Mouse (Mus musculus): Measurements from ENCODE around the gene Mtif3.

Mtif3 gene

GRCm38 (mm10) chr5:146963118-146963936 is at the start of gene Mtif3:
Gene Mtif3 (minus strand): TSS chr5:146963800.
- DNase-seq (ENCODE audit: extremely low spot score, low spot score) = peak; percentile 88

GRCm38 (mm10) chr5:147011333-147011732 is 47.7 kb upstream of the Mtif3 start:
- DNase-seq (ENCODE audit: extremely low spot score, low spot score) = no peak

GRCm38 (mm10) chr5:147003303-147003702 is 39.7 kb upstream of the Mtif3 start:
- DNase-seq (ENCODE audit: extremely low spot score, low spot score) = no peak

GRCm38 (mm10) chr5:147001312-147001711 is 37.7 kb upstream of the Mtif3 start:
- no peak for DNase-seq (ENCODE audit: extremely low spot score, low spot score)

- no peak for DNase-seq (ENCODE audit: extremely low spot score, low spot score)
Observed at GRCm38 (mm10) chr5:146998802-146999201, 35.2 kb upstream of the Mtif3 start.

- DNase-seq (ENCODE audit: extremely low spot score, low spot score) = no peak
Observed at GRCm38 (mm10) chr5:146996812-146997211, 33.2 kb upstream of the Mtif3 start.

- no peak for DNase-seq (ENCODE audit: extremely low spot score, low spot score)
Observed at GRCm38 (mm10) chr5:146994973-146995372, 31.4 kb upstream of the Mtif3 start.

GRCm38 (mm10) chr5:146993509-146993908 is 29.9 kb upstream of the Mtif3 start:
- no peak for DNase-seq (ENCODE audit: extremely low spot score, low spot score)

- no peak for DNase-seq (ENCODE audit: extremely low spot score, low spot score)
Observed at GRCm38 (mm10) chr5:146989051-146989450, 25.5 kb upstream of the Mtif3 start.

GRCm38 (mm10) chr5:146987588-146987987 is 24.0 kb upstream of the Mtif3 start:
- no peak for DNase-seq (ENCODE audit: extremely low spot score, low spot score)

- DNase-seq (ENCODE audit: extremely low spot score, low spot score) = no peak
Observed at GRCm38 (mm10) chr5:146985725-146986433, 22.3 kb upstream of the Mtif3 start.

GRCm38 (mm10) chr5:146983216-146983615 is 19.6 kb upstream of the Mtif3 start:
- peak; percentile 72 for DNase-seq (ENCODE audit: extremely low spot score, low spot score)

GRCm38 (mm10) chr5:146981376-146981775 is 17.8 kb upstream of the Mtif3 start:
- no peak for DNase-seq (ENCODE audit: extremely low spot score, low spot score)

- DNase-seq (ENCODE audit: extremely low spot score, low spot score) = no peak
Observed at GRCm38 (mm10) chr5:146974781-146975123, 11.2 kb upstream of the Mtif3 start.

- DNase-seq (ENCODE audit: extremely low spot score, low spot score) = no peak
Observed at GRCm38 (mm10) chr5:146973858-146974780, 10.5 kb upstream of the Mtif3 start.

- DNase-seq (ENCODE audit: extremely low spot score, low spot score) = no peak
Observed at GRCm38 (mm10) chr5:146973353-146973752, 9.8 kb upstream of the Mtif3 start.

GRCm38 (mm10) chr5:146971776-146972561 is 8.4 kb upstream of the Mtif3 start:
- no peak for DNase-seq (ENCODE audit: extremely low spot score, low spot score)

- DNase-seq (ENCODE audit: extremely low spot score, low spot score) = peak; percentile 19
Observed at GRCm38 (mm10) chr5:146968695-146969393, 5.2 kb upstream of the Mtif3 start.

GRCm38 (mm10) chr5:146963937-146964278 is 308 bp upstream of the Mtif3 start:
- peak; percentile 29 for DNase-seq (ENCODE audit: extremely low spot score, low spot score)

GRCm38 (mm10) chr5:146956678-146957077 is 6.9 kb downstream of the Mtif3 start:
- DNase-seq (ENCODE audit: extremely low spot score, low spot score) = no peak

All from neural tube, embryonic 10.5 days (tissue).